Mouse (Mus musculus) MEL (cell line): Measurements from ENCODE around the gene Lypd8.

ENCODE experiments used
- CTCF ChIP-seq, 3 experiments: IDR thresholded peaks in 2 of 3; conservative IDR thresholded peaks in 1 of 3; 2 replicates each; pipeline ENCODE4 v1.5.1; 2011 to 2012; ENCODE audit warnings: low read length in 3 of 3, low read depth in 2 of 3, mild to moderate bottlenecking in 2 of 3, improper control_type of control experiment in 1 of 3, inconsistent platforms in 1 of 3, mixed read lengths in 1 of 3, moderate library complexity in 1 of 3; ENCODE audit not compliant: control insufficient read depth in 1 of 3, insufficient read depth in 1 of 3, poor library complexity in 1 of 3, severe bottlenecking in 1 of 3
- ELF1 ChIP-seq: IDR thresholded peaks from 2 replicates; pipeline ENCODE4 v1.6.1; 2014; ENCODE audit warnings: low read depth, mild to moderate bottlenecking, inconsistent platforms, low read length, improper control_type of control experiment, moderate library complexity
- GATA1 ChIP-seq: IDR thresholded peaks from 2 replicates; pipeline ENCODE4 v1.6.1; 2011; ENCODE audit warnings: low read depth, low read length, improper control_type of control experiment
- POLR2A ChIP-seq, 2 experiments: IDR thresholded peaks; 2 replicates each; pipeline ENCODE4 v1.6.1; 2011 to 2012; ENCODE audit warnings: low read length in 2 of 2, mild to moderate bottlenecking in 2 of 2, control low read depth in 1 of 2, improper control_type of control experiment in 1 of 2, low read depth in 1 of 2, moderate library complexity in 1 of 2; ENCODE audit not compliant: control insufficient read depth in 1 of 2, insufficient read depth in 1 of 2, poor library complexity in 1 of 2
- TBP ChIP-seq: IDR thresholded peaks from 2 replicates; pipeline ENCODE4 v1.8.0; 2011; ENCODE audit warnings: low read depth, low read length, improper control_type of control experiment
- TCF12 ChIP-seq: IDR thresholded peaks from 2 replicates; pipeline ENCODE4 v1.6.1; 2014; ENCODE audit warnings: low read depth, mild to moderate bottlenecking, inconsistent platforms, low read length, improper control_type of control experiment, moderate library complexity
- UBTF ChIP-seq: IDR thresholded peaks from 2 replicates; pipeline ENCODE4 v1.6.1; 2012; ENCODE audit warnings: low read depth, mild to moderate bottlenecking, inconsistent platforms, low read length, improper control_type of control experiment, moderate library complexity, borderline replicate concordance; ENCODE audit not compliant: insufficient read depth
- USF1 ChIP-seq: IDR thresholded peaks from 2 replicates; pipeline ENCODE4 v1.6.1; 2014; ENCODE audit warnings: low read depth, mild to moderate bottlenecking, inconsistent platforms, low read length, improper control_type of control experiment, moderate library complexity

DNA sequence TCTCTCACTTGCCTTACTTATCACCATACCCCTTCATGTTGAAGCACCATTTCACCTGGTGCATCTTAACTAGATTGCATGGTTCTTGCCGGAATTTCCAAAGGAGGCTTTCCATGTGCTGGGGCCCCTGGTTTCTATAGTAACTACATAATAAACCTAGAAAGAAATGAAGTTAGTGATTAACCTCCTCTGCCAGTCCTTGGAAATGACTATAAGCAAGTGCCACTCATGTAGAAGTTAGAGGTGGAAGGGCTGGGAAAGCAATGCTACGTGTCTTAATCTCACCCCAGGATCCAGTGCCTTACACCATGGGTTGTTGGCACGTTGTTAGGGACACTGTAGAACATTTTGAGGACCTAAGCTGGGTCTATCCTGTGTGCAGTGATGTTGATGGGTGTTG, 14.4 kb upstream of the Lypd8 start:
- TF ChIP-seq UBTF (no peak), TBP (no peak), POLR2A (IDR thresholded peaks at IDR 0.05; ENCODE audit: control insufficient read depth in 1 of 2, insufficient read depth in 1 of 2, low read depth in 1 of 2, low read length in 2 of 2, poor library complexity in 1 of 2) (no peak), CTCF (IDR thresholded peaks at IDR 0.05 in 2 of 3, conservative IDR thresholded peaks at IDR 0.05 in 1 of 3; ENCODE audit: control insufficient read depth in 1 of 3, insufficient read depth in 1 of 3, low read depth in 2 of 3, low read length in 3 of 3, poor library complexity in 1 of 3, severe bottlenecking in 1 of 3) (no peak), ELF1 (no peak), USF1 (no peak), TCF12 (no peak), GATA1 (no peak)
